Mouse (Mus musculus) inflammation-experienced regulatory T-cells, adult 16 weeks (primary cell): ENCODE results near the gene Galnt2. TPM values are rescaled to one million over a fixed set of nuclear protein-coding genes. Genes with fewer than 3 reads are reported as not detected.

Experiments used
- polyA plus RNA-seq: library from polyadenylated mRNA; unstranded; fragments of 100-300 nt; shearing (Covaris generic); gene quantifications from one replicate; pipeline ENCODE4 v1.2.1, GENCODE M21; 2017

Galnt2 gene
- 20.9 TPM for polyA plus RNA-seq

GRCm38 (mm10) chr8:124231176-124231484, at the start of gene Galnt2:
Gene Galnt2 (plus strand): TSS chr8:124231391.

Other genes with a start within 250 kb of the Galnt2 start
- 2.0 TPM for gene Abcb10, start 248.3 kb upstream of the Galnt2 start, polyA plus RNA-seq
- 21.6 TPM for gene Taf5l, start 210.0 kb upstream of the Galnt2 start, polyA plus RNA-seq
- gene Urb2, start 209.9 kb upstream of the Galnt2 start, polyA plus RNA-seq = 10.9 TPM
- not detected for gene Pgbd5, start 208.3 kb downstream of the Galnt2 start, polyA plus RNA-seq